Mouse (Mus musculus) megakaryocyte progenitor cell, adult 5-6 weeks (primary cell): ENCODE data around the gene St6galnac3. TPM values are rescaled to one million over a fixed set of nuclear protein-coding genes. Genes with fewer than 3 reads are reported as not detected.

Source experiments
- ATAC-seq: replicated peaks from 2 replicates; pipeline ENCODE4 v1.8.0; 2016; ENCODE audit warnings: mild to moderate bottlenecking, moderate TSS enrichment, inconsistent platforms; ENCODE audit not compliant: poor library complexity
- total RNA-seq, 2 experiments: library from RNA; stranded (forward) in 1 of 2; stranded (reverse) in 1 of 2; fragments of 157-497, 149-512 nt in 1 of 2; fragments of 200-1000 nt in 1 of 2; gene quantifications; 2 replicates each; pipeline versions ENCODE4 v1.2.3 to v1.2.4; 2015 to 2017

The St6galnac3 gene
- total RNA-seq, 2 experiments from 2014 or later = 1.2 to 4.0 TPM

- ATAC-seq = peak; percentile 63
These were observed 416.6 kb downstream of the St6galnac3 start for GRCm38 (mm10) chr3:153308379-153308778.

DNA sequence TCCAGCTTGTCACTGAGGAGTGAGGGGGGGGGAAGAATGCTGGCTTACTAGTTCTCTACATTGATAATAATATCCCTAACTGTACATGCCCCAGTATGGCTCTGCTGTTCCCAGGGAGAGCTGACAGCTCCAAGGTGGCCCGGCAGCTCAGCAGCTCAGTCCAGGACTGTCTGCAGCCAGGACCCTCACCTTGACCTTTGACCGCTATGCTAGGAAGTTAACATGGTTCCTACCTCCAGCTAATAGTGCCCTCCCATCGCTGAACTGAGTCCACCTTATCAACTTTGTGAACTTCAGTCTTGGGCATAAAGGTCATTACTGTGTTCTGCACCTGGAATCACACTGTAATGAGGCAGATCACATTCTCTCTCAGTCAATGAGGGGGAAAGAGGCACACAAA is 419.8 kb downstream of the St6galnac3 start:
- no peak for ATAC-seq

GRCm38 (mm10) chr3:153302376-153302775 is 422.6 kb downstream of the St6galnac3 start:
- no peak for ATAC-seq

- ATAC-seq = no peak
These were observed 428.5 kb downstream of the St6galnac3 start for GRCm38 (mm10) chr3:153296375-153297068.

DNA sequence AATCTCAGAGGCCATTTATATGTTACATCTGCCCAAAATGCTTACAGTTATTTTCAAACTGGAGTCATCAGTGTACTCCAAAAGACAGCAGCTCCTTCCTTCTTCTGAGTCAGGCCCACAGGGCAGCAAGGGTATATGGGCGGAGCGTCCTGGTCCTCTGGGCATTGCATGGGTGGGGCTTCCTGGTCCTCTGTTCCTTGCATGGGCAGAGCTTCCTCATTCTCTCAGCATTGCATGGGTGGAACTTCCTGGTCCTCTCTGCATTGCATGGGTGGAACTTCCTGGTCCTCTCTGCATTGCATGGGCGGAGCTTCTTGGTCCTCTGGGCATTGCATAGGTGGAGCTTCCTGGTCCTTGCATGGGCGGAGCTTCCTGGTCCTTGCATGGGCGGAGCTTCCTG is 432.1 kb downstream of the St6galnac3 start:
- ATAC-seq = peak; percentile 99

DNA sequence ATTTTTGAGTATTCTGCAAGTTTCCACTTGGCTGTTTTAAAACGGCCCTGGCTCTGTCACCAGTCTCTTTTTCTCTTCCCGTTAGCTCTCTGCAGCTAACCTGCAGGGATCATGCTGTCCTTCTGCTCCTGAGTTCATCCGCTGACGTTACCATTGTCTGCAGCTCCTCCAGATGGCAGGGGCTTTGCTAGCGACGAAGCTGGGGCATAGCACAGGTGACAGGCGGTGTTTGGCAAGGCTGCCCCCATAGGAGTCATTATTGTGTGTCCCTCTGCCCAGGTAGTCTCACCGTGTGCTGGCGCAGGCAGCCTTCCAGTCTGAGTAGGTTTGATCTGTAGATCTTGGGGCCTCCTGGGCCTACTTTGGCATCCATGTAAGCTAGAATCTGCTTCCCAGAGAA is 432.6 kb downstream of the St6galnac3 start:
- no peak for ATAC-seq

- no peak for ATAC-seq
These were observed 433.4 kb downstream of the St6galnac3 start for GRCm38 (mm10) chr3:153291406-153292045.

DNA sequence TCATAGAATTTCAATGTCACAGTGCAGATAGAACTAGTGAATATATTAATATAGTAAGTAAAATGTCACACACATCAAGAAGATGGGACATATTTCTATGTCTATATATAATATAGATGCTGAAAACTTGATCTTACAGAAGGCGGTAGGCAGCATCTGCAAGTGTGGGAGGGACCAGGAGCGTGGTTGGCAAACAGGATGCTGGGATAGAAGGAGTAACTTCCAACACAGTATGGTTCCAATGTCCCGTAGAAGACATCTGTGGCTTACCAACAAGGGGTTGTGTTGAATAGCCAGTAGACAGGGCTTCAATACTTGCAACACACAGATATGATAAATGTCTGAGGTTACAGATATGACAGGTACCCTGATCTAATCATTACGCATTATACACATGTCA is 435.0 kb downstream of the St6galnac3 start:
- ATAC-seq = no peak

DNA sequence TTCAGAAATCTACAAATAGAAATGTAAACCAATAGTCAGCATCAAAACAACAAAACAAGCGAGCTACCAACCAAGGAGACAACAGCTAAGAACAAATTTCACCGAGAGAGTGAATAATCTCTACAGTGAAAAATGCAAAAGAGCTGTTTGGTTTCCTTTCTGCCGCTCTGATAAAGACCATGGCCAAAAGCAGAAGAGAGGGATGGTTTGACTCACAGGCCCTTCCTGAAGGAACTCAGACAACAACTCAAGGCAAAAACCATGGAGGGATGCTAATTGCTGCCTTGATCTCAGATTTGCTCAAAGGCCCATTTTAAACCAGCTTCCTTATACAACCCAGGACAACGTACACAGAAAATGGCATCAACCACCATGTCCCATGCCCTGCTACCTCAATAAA is 437.4 kb downstream of the St6galnac3 start:
- no peak for ATAC-seq

GRCm38 (mm10) chr3:153287081-153287480 is 437.9 kb downstream of the St6galnac3 start:
- no peak for ATAC-seq

- no peak for ATAC-seq
These were observed 442.7 kb downstream of the St6galnac3 start for GRCm38 (mm10) chr3:153282123-153282765.

- ATAC-seq = 0 out of 2 replicates have a peak, but pooled peaks have one; percentile 20
These were observed 446.7 kb downstream of the St6galnac3 start for GRCm38 (mm10) chr3:153278249-153278648.

- no peak for ATAC-seq
These were observed 447.5 kb downstream of the St6galnac3 start for GRCm38 (mm10) chr3:153277389-153277999.

- ATAC-seq = no peak
These were observed 448.1 kb downstream of the St6galnac3 start for GRCm38 (mm10) chr3:153276830-153277388.

DNA sequence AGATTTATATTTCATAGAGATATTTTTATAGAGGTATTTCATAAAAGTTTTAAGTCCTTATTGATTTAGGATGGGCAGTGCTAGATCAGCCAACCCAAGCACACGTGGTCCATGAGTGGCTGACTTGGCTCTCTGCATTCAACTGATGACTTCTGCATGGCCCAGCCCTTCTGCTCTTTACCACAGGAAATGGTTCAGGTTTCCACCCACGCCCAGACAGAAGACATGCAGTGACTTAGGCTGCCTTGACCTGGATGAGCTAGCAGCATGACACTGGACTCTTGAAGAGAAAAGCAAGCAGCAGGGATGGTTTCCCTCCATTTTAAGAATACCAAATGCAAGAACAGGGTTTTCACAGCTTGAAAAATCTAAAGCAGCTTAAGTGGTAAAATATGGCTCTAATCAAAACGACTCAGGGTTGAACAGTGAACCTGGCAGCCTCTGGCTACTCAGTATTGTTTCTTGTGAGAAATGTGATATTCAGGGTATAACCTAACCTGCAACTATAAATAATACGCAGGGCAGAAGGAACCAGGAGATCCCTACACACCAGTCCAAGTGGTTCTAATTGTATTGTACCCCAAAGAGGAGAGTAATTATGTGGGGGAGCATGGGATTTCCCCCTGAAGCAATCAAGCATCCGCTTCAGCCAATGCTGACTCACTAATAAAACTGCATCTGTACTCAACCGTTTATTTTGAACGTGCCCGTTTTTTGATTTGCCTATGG is 448.7 kb downstream of the St6galnac3 start:
- no peak for ATAC-seq

DNA sequence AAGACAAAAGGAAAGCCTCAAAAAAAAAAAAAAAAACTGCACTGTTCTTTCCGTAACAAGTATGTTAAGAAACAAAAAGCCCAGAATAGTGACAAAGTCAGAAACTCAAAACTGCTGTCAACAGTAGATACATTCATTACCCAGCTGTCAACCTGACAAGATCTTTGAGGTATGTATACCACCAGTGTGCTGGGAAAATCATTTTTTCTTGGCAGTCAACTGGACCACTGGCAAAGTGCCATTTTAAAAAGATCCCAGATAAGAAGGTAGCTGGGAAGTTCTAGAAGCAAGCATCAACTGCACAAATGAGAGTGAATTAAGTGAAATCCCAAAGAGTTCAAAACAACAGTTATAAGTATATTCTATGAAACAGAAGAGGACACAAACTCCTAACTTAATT is 452.7 kb downstream of the St6galnac3 start:
- ATAC-seq = no peak

GRCm38 (mm10) chr3:153267397-153267796 is 457.6 kb downstream of the St6galnac3 start:
- ATAC-seq = peak; percentile 87

DNA sequence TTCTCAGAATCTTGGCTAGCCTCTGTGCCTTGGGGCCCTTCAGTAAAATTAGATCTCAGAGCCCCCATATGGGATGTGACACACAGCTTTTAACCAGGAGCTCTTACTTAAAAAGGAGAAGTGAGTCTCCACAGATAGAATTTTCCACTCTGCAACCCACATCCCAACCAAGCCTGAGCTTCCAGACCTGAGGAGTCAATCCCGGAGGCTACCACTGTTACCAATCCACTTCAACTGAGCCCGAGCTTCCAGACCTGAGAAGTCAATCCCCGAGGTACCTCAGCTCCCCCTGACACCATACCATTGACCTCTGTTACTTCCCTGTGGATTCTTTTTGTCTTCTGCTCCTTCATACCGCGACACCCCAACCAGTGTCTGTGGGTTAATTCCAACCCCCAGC is 463.0 kb downstream of the St6galnac3 start:
- peak; percentile 70 for ATAC-seq

DNA sequence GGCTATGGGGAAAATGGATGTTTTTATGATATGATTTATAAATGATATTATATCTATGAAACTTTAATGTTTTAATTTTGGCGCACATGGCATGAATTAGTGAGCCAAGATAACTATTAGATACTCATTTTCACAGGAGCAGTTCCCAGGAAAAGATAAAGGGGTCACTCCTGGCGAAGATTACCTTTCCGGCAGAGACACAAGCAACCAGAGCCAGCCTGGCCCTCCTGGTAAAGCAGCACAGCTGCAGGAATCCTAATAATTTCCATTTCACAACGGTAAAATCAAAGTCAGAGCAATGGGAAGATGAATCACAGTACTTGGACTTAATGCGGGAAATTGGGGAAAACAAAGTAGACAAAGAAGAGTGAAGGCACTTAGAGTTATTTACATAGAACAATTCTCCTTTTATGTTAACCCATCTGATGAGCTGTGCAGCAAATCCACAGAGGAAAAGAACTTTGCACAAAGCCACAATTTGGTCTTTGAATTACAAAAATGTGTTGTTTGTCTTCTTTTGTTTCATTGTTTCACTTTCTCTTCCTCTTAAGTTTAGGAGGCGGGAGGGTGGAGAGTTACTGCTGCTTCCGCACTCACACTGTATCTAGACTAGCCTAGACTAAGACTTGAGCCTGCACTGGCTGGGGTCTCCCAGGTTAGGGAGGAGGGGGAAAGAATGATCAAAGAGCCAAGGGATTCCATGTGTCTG is 464.6 kb downstream of the St6galnac3 start:
- peak; percentile 72 for ATAC-seq

GRCm38 (mm10) chr3:153255910-153256309 is 469.1 kb downstream of the St6galnac3 start:
- no peak for ATAC-seq
